7 mouse cellular contexts compared by ENCODE assay signal in the genomic region with DNA sequence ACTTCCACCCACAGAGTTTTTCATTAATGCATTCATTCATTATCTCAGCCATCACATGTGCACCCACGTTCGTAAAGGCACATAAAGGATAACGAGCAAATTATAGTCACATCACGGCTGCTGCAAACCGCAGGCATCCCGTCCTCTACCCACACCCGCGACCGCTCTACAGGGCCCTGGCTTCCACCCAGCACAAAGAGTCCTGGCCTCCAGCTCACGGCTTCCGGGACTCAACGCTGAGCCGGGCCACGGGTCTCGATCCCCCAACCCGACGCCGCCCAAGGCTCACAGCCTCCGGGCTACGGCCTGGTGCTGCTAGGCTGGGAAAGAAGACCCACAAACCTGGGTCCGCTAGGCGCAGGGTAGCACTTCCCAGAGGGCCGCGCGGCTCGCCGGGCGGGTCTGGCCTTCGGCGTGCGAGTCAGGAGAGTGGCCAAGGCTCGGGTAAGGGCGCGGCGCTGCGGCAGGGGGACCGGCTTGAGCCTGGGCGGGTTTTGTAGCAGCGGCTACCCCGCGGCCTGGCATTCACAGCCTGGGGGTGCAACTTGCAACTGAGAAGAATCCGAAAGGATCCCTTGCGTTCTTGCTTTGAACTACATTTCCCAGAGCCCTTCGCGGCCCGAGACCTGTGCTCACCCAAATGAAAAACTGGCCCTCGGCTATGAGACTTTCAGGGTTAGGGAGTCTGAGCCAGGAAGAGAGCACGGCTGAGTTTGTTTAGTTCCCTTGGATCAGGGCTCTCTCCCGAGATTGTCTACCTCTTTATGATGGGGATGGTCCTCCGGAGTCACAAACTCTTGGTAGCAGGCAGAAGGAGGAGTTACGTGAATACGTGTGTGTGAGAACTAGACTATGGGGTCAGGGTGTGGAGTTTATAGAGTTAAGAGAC. TPM values are rescaled to one million over a fixed set of nuclear protein-coding genes. Genes with fewer than 3 reads are reported as not detected.
DNase-seq lines count a peak whose midpoint lies in the region; ATAC-seq lines count a peak whose summit lies in the region.

Zfp74 (minus strand) TSS at position 577 of the 889 bp plus-strand sequence.

- DNase-seq in adrenal gland, postnatal 25 days, result peak; percentile 77
- DNase-seq in heart, adult 11 months, result peak; percentile 98
- peak; percentile 87 for DNase-seq in kidney, adult 18-20 months
- peak; percentile 89 for DNase-seq in limb, embryonic 11.5 days (ENCODE audit: low spot score)
- peak; percentile 89 for DNase-seq in midbrain, embryonic 14.5 days
- peak; percentile 46 to 73 for DNase-seq in spleen, adult 18-20 months

- peak within 1 kb of the TSS; percentile 90 for H3K9ac ChIP-seq in embryonic facial prominence, embryonic 12.5 days
- peak within 1 kb of the TSS; percentile 88 for H3K9ac ChIP-seq in limb, embryonic 11.5 days (ENCODE audit: low read length)
- peak within 1 kb of the TSS; percentile 95 for H3K9ac ChIP-seq in midbrain, embryonic 14.5 days (replicated peaks; ENCODE audit: low read length)

- H3K27ac ChIP-seq in embryonic facial prominence, embryonic 12.5 days, result peak within 1 kb of the TSS; percentile 97
- peak within 1 kb of the TSS; percentile 84 for H3K27ac ChIP-seq in limb, embryonic 11.5 days (replicated peaks; ENCODE audit: low read depth, low read length)
- peak within 1 kb of the TSS; percentile 95 for H3K27ac ChIP-seq in midbrain, embryonic 14.5 days (replicated peaks; ENCODE audit: low read depth, low read length)

- H3K4me2 ChIP-seq in embryonic facial prominence, embryonic 12.5 days (replicated peaks), result peak within 1 kb of the TSS; percentile 56
- H3K4me2 ChIP-seq in limb, embryonic 11.5 days (ENCODE audit: low read depth, severe bottlenecking), result peak within 1 kb of the TSS; percentile 55
- H3K4me2 ChIP-seq in midbrain, embryonic 14.5 days (ENCODE audit: low read length), result peak within 1 kb of the TSS; percentile 58

- H3K4me1 ChIP-seq in embryonic facial prominence, embryonic 12.5 days, result no peaks in the 10 kb centered on the region; the same call in 1 of the 2 replicates
- no peaks in the 10 kb centered on the region for H3K4me1 ChIP-seq in limb, embryonic 11.5 days (ENCODE audit: control insufficient read depth, insufficient read depth, low read length)
- peaks cover 8% of the 10 kb centered on the region; the same call in 1 of the 2 replicates for H3K4me1 ChIP-seq in midbrain, embryonic 14.5 days (ENCODE audit: control insufficient read depth, insufficient read depth, low read length)

- H3K27me3 ChIP-seq in embryonic facial prominence, embryonic 12.5 days, result no peaks in the 10 kb centered on the region
- H3K27me3 ChIP-seq in limb, embryonic 11.5 days (ENCODE audit: control insufficient read depth, insufficient read depth, low read length), result no peaks in the 10 kb centered on the region
- H3K27me3 ChIP-seq in midbrain, embryonic 14.5 days (ENCODE audit: control insufficient read depth, insufficient read depth, low read length), result no peaks in the 10 kb centered on the region

- peak; percentile 91 for ATAC-seq in embryonic facial prominence, embryonic 12.5 days (ENCODE audit: insufficient number of reproducible peaks, insufficient read depth, low FRiP score, low TSS enrichment)
- peak; percentile 86 for ATAC-seq in limb, embryonic 11.5 days (ENCODE audit: insufficient number of reproducible peaks, low FRiP score, low TSS enrichment, low read depth)
- ATAC-seq in midbrain, embryonic 14.5 days (ENCODE audit: low FRiP score, low TSS enrichment), result peak; percentile 86

- no peaks in the 10 kb centered on the region for H3K9me3 ChIP-seq in embryonic facial prominence, embryonic 12.5 days
- no peaks in the 10 kb centered on the region for H3K9me3 ChIP-seq in limb, embryonic 11.5 days (ENCODE audit: control insufficient read depth, low read length)
- no peaks in the 10 kb centered on the region for H3K9me3 ChIP-seq in midbrain, embryonic 14.5 days (ENCODE audit: control insufficient read depth, low read length)

- H3K36me3 ChIP-seq in embryonic facial prominence, embryonic 12.5 days, result peaks cover 18% of the 10 kb centered on the region
- 0 out of 2 replicates have a peak, but pooled peaks cover 3% of the 10 kb centered on the region for H3K36me3 ChIP-seq in limb, embryonic 11.5 days (ENCODE audit: control insufficient read depth, insufficient read depth, low read length)
- peaks cover 17% of the 10 kb centered on the region for H3K36me3 ChIP-seq in midbrain, embryonic 14.5 days (ENCODE audit: control insufficient read depth, insufficient read depth, low read length)

- 2% methylated on average over 52 of the region's 52 CpGs for WGBS in embryonic facial prominence, embryonic 12.5 days
- 1% methylated on average over 52 of the region's 52 CpGs for WGBS in limb, embryonic 11.5 days
- under 1% methylated on average over 52 of the region's 52 CpGs for WGBS in midbrain, embryonic 14.5 days

- H3K4me3 ChIP-seq in embryonic facial prominence, embryonic 12.5 days, result peak within 1 kb of the TSS; percentile 74
- H3K4me3 ChIP-seq in limb, embryonic 11.5 days (ENCODE audit: low read depth, low read length), result peak within 1 kb of the TSS; percentile 60
- peak within 1 kb of the TSS; percentile 78 for H3K4me3 ChIP-seq in midbrain, embryonic 14.5 days (replicated peaks; ENCODE audit: low read depth, low read length)

RNA-seq across cellular contexts. Expression of gene Zfp74, which starts in this region (rescaled TPM):
- total RNA-seq in adrenal gland, postnatal 25 days (2021), result 13.5 and 15.1 TPM in 2 replicates
- polyA plus RNA-seq in embryonic facial prominence, embryonic 12.5 days (2016; fragmentation: Nextera tagmentation; extraction: Ambion mirVana), result 17.2 and 18.0 TPM in 2 replicates
- polyA plus RNA-seq in limb, embryonic 11.5 days (2014; fragmentation: Nextera tagmentation; extraction: Ambion mirVana), result 16.6 and 17.0 TPM in 2 replicates
- polyA plus RNA-seq in midbrain, embryonic 14.5 days (2014; fragmentation: Nextera tagmentation; extraction: Ambion mirVana), result 16.3 and 22.1 TPM in 2 replicates

Comparison
In these comparisons a context has a peak if more than half of its experiments do, and no peak if none do; other contexts are left out.
1. Peak in every context shown above with its lines: DNase-seq, ATAC-seq, H3K4me3 ChIP-seq and H3K27ac ChIP-seq.